Mouse (Mus musculus): ENCODE measurements around the gene Awat1.

The Awat1 gene

GRCm38 (mm10) chrX:100571951-100572350 is at the start of gene Awat1:
Awat1 (plus strand) TSS chrX:100572251.
- DNase-seq (ENCODE audit: low spot score): no peak

GRCm38 (mm10) chrX:100524471-100524870 is 47.6 kb upstream of the Awat1 start, which contains the start of gene Dgat2l6:
Dgat2l6 (plus strand) TSS chrX:100524838.
- no peak for DNase-seq (ENCODE audit: low spot score)

- no peak for DNase-seq (ENCODE audit: low spot score)
Observed at GRCm38 (mm10) chrX:100556026-100556425, 16.0 kb upstream of the Awat1 start.

GRCm38 (mm10) chrX:100565696-100566095 is 6.4 kb upstream of the Awat1 start:
- DNase-seq (ENCODE audit: low spot score): no peak

- DNase-seq (ENCODE audit: low spot score): no peak
Observed at GRCm38 (mm10) chrX:100594791-100595190, 22.7 kb downstream of the Awat1 start, which contains the start of gene P2ry4. P2ry4 (minus strand) TSS chrX:100594869.

- peak; percentile 22 for DNase-seq (ENCODE audit: low spot score)
Observed at GRCm38 (mm10) chrX:100597439-100597838, 25.4 kb downstream of the Awat1 start.

- no peak for DNase-seq (ENCODE audit: low spot score)
Observed at GRCm38 (mm10) chrX:100599755-100600154, 27.7 kb downstream of the Awat1 start.

GRCm38 (mm10) chrX:100605314-100605713 is 33.3 kb downstream of the Awat1 start, which contains the start of gene Arr3:
Arr3 (plus strand) TSS chrX:100605497.
- no peak for DNase-seq (ENCODE audit: low spot score)

- no peak for DNase-seq (ENCODE audit: low spot score)
Observed at GRCm38 (mm10) chrX:100618488-100618887, 46.4 kb downstream of the Awat1 start.

GRCm38 (mm10) chrX:100621366-100621765 is 49.3 kb downstream of the Awat1 start:
- DNase-seq (ENCODE audit: low spot score): no peak

- no peak for DNase-seq (ENCODE audit: low spot score)
Observed at GRCm38 (mm10) chrX:100624242-100624641, 52.2 kb downstream of the Awat1 start.

GRCm38 (mm10) chrX:100625146-100625545 is 53.1 kb downstream of the Awat1 start:
- DNase-seq (ENCODE audit: low spot score): no peak

GRCm38 (mm10) chrX:100625546-100625801 is 53.4 kb downstream of the Awat1 start, which contains the start of gene Kif4:
Kif4 (plus strand) TSS chrX:100625737.
- no peak for DNase-seq (ENCODE audit: low spot score)

- DNase-seq (ENCODE audit: low spot score): peak; percentile 84
Observed at GRCm38 (mm10) chrX:100625802-100626793, 54.0 kb downstream of the Awat1 start, which contains the start of gene Pdzd11. Pdzd11 (minus strand) TSS chrX:100626568.
